Mouse (Mus musculus) E14TG2a.4 (cell line): Measurements from ENCODE around the gene Tmem178b.

Experiments
- CTCF ChIP-seq: conservative IDR thresholded peaks from 2 replicates; pipeline ENCODE4 v1.5.1; 2014; ENCODE audit warnings: low read length
- NANOG ChIP-seq: IDR thresholded peaks from 2 replicates; pipeline ENCODE4 v1.6.1; 2014; ENCODE audit warnings: borderline replicate concordance, low read length, mixed read lengths
- POU5F1 ChIP-seq: IDR thresholded peaks from 2 replicates; pipeline ENCODE4 v1.6.1; 2014; ENCODE audit warnings: low read length, borderline replicate concordance

DNA sequence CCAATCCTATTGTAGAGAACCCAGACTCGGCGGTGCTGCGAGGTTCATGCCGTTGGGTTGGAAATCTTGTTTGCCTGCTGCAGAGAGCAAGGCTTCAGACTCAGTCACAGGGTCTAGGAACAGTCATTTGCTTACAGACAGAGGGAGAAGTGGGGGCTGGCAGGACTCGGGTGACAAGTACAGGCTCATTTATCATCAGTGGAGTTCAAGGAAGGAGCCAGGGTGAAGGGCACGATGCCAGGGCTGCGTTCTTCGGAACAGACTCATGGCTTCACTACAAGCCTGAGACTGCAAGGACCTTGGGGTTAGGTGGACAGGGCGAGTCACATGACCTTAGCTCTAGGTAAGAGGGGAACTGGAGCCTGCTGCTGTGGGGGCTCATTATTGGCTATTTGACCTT is 71.8 kb downstream of the Tmem178b start:
- TF ChIP-seq CTCF (no peak), POU5F1 (no peak), NANOG (no peak)
